Mouse (Mus musculus) olfactory bulb, adult 2 months (tissue): Measurements from ENCODE around the gene Kifc3.

ENCODE experiments used
- CTCF ChIP-seq: fragments of 200-500 bp; IDR thresholded peaks from 2 replicates; pipeline ENCODE4 v1.5.1; 2012; ENCODE audit warnings: low read depth, mild to moderate bottlenecking, low read length, moderate library complexity; ENCODE audit not compliant: insufficient read depth
- POLR2A ChIP-seq: fragments of 200-500 bp; IDR thresholded peaks from 2 replicates; pipeline ENCODE4 v1.6.1; 2012; ENCODE audit warnings: mild to moderate bottlenecking, low read depth, low read length, moderate library complexity; ENCODE audit not compliant: insufficient read depth

DNA sequence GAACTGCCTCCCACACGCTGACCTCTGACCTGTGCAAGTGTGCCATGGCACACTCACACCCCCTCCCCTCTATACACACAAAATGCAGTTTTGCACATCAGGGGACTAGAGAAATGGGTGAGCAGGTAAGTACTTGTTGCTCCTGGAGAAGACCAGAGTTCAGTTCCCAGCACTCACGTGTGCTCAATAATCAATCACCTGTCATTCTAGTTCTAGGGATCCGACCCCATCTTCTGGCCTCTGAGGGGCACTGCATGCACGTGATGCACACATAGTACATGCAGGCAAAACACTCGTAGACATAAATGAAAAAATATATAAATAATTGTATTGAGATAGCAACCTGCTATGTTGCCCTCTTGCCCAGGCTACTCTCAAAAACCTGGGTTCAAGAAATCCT, 55.8 kb downstream of the Kifc3 start:
- TF ChIP-seq POLR2A, result no peak
- no peak for TF ChIP-seq CTCF
